Mouse (Mus musculus): ENCODE results near the gene Mss51. TPM values are rescaled to one million over a fixed set of nuclear protein-coding genes. Genes with fewer than 3 reads are reported as not detected.

Gene Mss51
- total RNA-seq (2014; rRNA removed) (0.18 and 0.20 TPM in 2 replicates), polyA plus RNA-seq (2012; rRNA removed) (0.10 and 0.16 TPM in 2 replicates)

DNA sequence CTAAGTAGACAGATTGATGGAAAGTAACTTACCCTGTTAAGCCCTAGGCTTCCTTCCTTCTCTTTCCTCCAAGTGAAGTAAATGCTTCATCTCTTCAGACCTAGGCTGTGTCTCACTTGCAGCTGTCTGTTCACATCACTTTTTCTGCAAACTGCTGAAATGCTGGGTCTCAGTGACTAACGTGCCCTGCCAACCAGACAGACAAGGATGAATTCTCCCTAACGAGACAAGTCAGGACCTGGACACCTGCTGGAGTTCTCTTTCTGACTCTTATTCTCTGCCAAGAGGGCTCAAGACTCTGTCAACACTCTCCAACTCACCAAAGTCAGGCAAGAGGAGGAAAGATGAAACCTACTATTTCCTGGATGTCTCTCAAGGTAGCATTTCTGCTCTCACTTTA, at the start of gene Mss51:
TSS of gene Mss51 (minus strand) at position 299 of the 400 bp plus-strand sequence.
- H3K27ac ChIP-seq (replicated peaks; ENCODE audit: insufficient read depth, low read depth, low read length): no peak within 1 kb of the TSS
- no peaks in the 10 kb centered on the region for H3K4me1 ChIP-seq (ENCODE audit: control insufficient read depth, insufficient read depth, low read length)
- no peak within 1 kb of the TSS for H3K4me3 ChIP-seq (ENCODE audit: insufficient read depth, low read depth, low read length)
- no peak for DNase-seq (ENCODE audit: extremely low read depth, low read depth, low spot score)
- no peaks in the 10 kb centered on the region for H3K79me2 ChIP-seq (ENCODE audit: control insufficient read depth, insufficient read depth, low read length)
- peaks cover 2% of the 10 kb centered on the region for H3K36me3 ChIP-seq (ENCODE audit: control insufficient read depth, insufficient read depth, low read length)
- no peaks in the 10 kb centered on the region for H3K27me3 ChIP-seq (ENCODE audit: control insufficient read depth, insufficient read depth, low read length)
- TF ChIP-seq POLR2A (IDR thresholded peaks at IDR 0.05; ENCODE audit: extremely low read depth, insufficient read depth, low read length) (no peak), CTCF (IDR thresholded peaks at IDR 0.05; ENCODE audit: low read depth, low read length) (no peak)
- WGBS: 90% methylated on average over 2 of the region's 2 CpGs
- no peak within 1 kb of the TSS for H3K9ac ChIP-seq (ENCODE audit: low read depth, low read length)

DNA sequence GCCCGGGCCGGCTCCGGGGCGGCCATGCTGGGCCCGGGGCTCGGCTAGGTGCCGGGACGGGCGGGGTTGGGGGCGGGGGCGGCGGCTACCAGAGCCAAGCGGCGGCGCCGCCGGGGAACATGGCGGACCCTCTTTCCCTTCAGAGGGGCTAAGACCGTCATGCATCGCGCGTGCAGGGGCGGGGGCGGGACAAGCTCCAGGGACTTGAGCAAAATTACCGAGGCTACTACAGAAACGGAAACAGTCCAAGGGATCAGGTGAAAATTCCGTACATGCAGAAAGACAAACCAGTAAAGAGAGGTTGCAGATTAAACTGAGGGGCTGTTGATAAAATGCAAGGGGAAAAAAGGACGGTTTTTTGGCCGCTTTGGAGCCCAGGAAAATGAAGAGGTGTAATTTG, 49.7 kb upstream of the Mss51 start, which contains the start of gene Ppp3cb:
TSS of gene Ppp3cb (minus strand) at position 159 of the 400 bp plus-strand sequence.
- Histone ChIP-seq H3K27ac (replicated peaks; ENCODE audit: insufficient read depth, low read depth, low read length) (peak within 1 kb of the TSS; percentile 93), H3K9ac (ENCODE audit: low read depth, low read length) (peak within 1 kb of the TSS; percentile 96), H3K79me2 (ENCODE audit: control insufficient read depth, insufficient read depth, low read length) (peaks cover 4% of the 10 kb centered on the region; the same call in 1 of the 2 replicates), H3K4me3 (ENCODE audit: insufficient read depth, low read depth, low read length) (peak within 1 kb of the TSS; percentile 96), H3K36me3 (ENCODE audit: control insufficient read depth, insufficient read depth, low read length) (no peaks in the 10 kb centered on the region; the same call in 1 of the 2 replicates), H3K27me3 (ENCODE audit: control insufficient read depth, insufficient read depth, low read length) (no peaks in the 10 kb centered on the region), H3K4me1 (ENCODE audit: control insufficient read depth, insufficient read depth, low read length) (peaks cover 6% of the 10 kb centered on the region; the same call in 1 of the 2 replicates)
- peak; percentile 90 for DNase-seq (ENCODE audit: extremely low read depth, low read depth, low spot score)
- WGBS: under 1% methylated on average over 29 of the region's 29 CpGs
- no peak for TF ChIP-seq POLR2A (IDR thresholded peaks at IDR 0.05; ENCODE audit: extremely low read depth, insufficient read depth, low read length)
- TF ChIP-seq CTCF (IDR thresholded peaks at IDR 0.05; ENCODE audit: low read depth, low read length): no peak

- peak overlapping the region; percentile 93 for H3K27ac ChIP-seq (replicated peaks; ENCODE audit: insufficient read depth, low read depth, low read length)
- peak; percentile 94 for TF ChIP-seq POLR2A (IDR thresholded peaks at IDR 0.05; ENCODE audit: extremely low read depth, insufficient read depth, low read length)
- TF ChIP-seq CTCF (IDR thresholded peaks at IDR 0.05; ENCODE audit: low read depth, low read length): no peak
- under 1% methylated on average over 53 of the region's 67 CpGs for WGBS
These were observed 49.0 kb upstream of the Mss51 start for GRCm38 (mm10) chr14:20545529-20546331.

GRCm38 (mm10) chr14:20544467-20545411, 48.0 kb upstream of the Mss51 start:
- H3K4me3 ChIP-seq (ENCODE audit: insufficient read depth, low read depth, low read length): peak overlapping the region; percentile 96; the same call in 1 of the 2 replicates
- H3K9ac ChIP-seq (ENCODE audit: low read depth, low read length): no peak overlapping the region
- WGBS: 64% methylated on average over 7 of the region's 7 CpGs
- DNase-seq (ENCODE audit: extremely low read depth, low read depth, low spot score): no peak
- H3K27ac ChIP-seq (replicated peaks; ENCODE audit: insufficient read depth, low read depth, low read length): no peak overlapping the region
- TF ChIP-seq POLR2A (IDR thresholded peaks at IDR 0.05; ENCODE audit: extremely low read depth, insufficient read depth, low read length) (no peak), CTCF (IDR thresholded peaks at IDR 0.05; ENCODE audit: low read depth, low read length) (no peak)
- peaks cover 6% of the 10 kb centered on the region; the same call in 1 of the 2 replicates for H3K4me1 ChIP-seq (ENCODE audit: control insufficient read depth, insufficient read depth, low read length)
- H3K36me3 ChIP-seq (ENCODE audit: control insufficient read depth, insufficient read depth, low read length): no peaks in the 10 kb centered on the region
- H3K27me3 ChIP-seq (ENCODE audit: control insufficient read depth, insufficient read depth, low read length): no peaks in the 10 kb centered on the region
- H3K79me2 ChIP-seq (ENCODE audit: control insufficient read depth, insufficient read depth, low read length): peaks cover 4% of the 10 kb centered on the region; the same call in 1 of the 2 replicates

More at GRCm38 (mm10) chr14:20545529-20546331, 49.0 kb upstream of the Mss51 start:
- Histone ChIP-seq H3K4me3 (ENCODE audit: insufficient read depth, low read depth, low read length) (peak overlapping the region; percentile 96), H3K9ac (ENCODE audit: low read depth, low read length) (peak overlapping the region; percentile 96), H3K4me1 (ENCODE audit: control insufficient read depth, insufficient read depth, low read length) (peaks cover 6% of the 10 kb centered on the region; the same call in 1 of the 2 replicates), H3K27me3 (ENCODE audit: control insufficient read depth, insufficient read depth, low read length) (no peaks in the 10 kb centered on the region), H3K36me3 (ENCODE audit: control insufficient read depth, insufficient read depth, low read length) (no peaks in the 10 kb centered on the region), H3K79me2 (ENCODE audit: control insufficient read depth, insufficient read depth, low read length) (peaks cover 4% of the 10 kb centered on the region; the same call in 1 of the 2 replicates)
- peak; percentile 74 for DNase-seq (ENCODE audit: extremely low read depth, low read depth, low spot score)

GRCm38 (mm10) chr14:20529643-20530042, 32.9 kb upstream of the Mss51 start:
- no peak for DNase-seq (ENCODE audit: extremely low read depth, low read depth, low spot score)
- no peaks in the 10 kb centered on the region for H3K27me3 ChIP-seq (ENCODE audit: control insufficient read depth, insufficient read depth, low read length)
- WGBS: 85% methylated on average over 4 of the region's 4 CpGs
- H3K4me3 ChIP-seq (ENCODE audit: insufficient read depth, low read depth, low read length): no peak overlapping the region
- TF ChIP-seq CTCF (IDR thresholded peaks at IDR 0.05; ENCODE audit: low read depth, low read length): no peak
- no peak for TF ChIP-seq POLR2A (IDR thresholded peaks at IDR 0.05; ENCODE audit: extremely low read depth, insufficient read depth, low read length)
- H3K27ac ChIP-seq (replicated peaks; ENCODE audit: insufficient read depth, low read depth, low read length): no peak overlapping the region
- no peaks in the 10 kb centered on the region for H3K4me1 ChIP-seq (ENCODE audit: control insufficient read depth, insufficient read depth, low read length)
- no peaks in the 10 kb centered on the region for H3K79me2 ChIP-seq (ENCODE audit: control insufficient read depth, insufficient read depth, low read length)
- H3K9ac ChIP-seq (ENCODE audit: low read depth, low read length): no peak overlapping the region
- peaks cover 3% of the 10 kb centered on the region for H3K36me3 ChIP-seq (ENCODE audit: control insufficient read depth, insufficient read depth, low read length)
